Mouse (Mus musculus) olfactory bulb, adult 2 months (tissue): ENCODE data around the gene Ppp1r14a.

Source experiments
- CTCF ChIP-seq: fragments of 200-500 bp; IDR thresholded peaks from 2 replicates; pipeline ENCODE4 v1.5.1; 2012; ENCODE audit warnings: low read depth, mild to moderate bottlenecking, low read length, moderate library complexity; ENCODE audit not compliant: insufficient read depth
- POLR2A ChIP-seq: fragments of 200-500 bp; IDR thresholded peaks from 2 replicates; pipeline ENCODE4 v1.6.1; 2012; ENCODE audit warnings: mild to moderate bottlenecking, low read depth, low read length, moderate library complexity; ENCODE audit not compliant: insufficient read depth

GRCm38 (mm10) chr7:29293131-29294065, 4.3 kb downstream of the Ppp1r14a start:
- TF ChIP-seq POLR2A (no peak), CTCF (no peak)
